Mouse (Mus musculus) kidney, postnatal 14 days (tissue): Measurements from ENCODE around the gene 1110008L16Rik.
A peak's percentile ranks its signal among the peaks of the same experiment; 100 is the strongest.
"Not testable (repeated sequence)": the region's sequence is repeated elsewhere in the genome, so short reads cannot be mapped to it uniquely, and the experiment has no call there.

Experiments used
- DNase-seq: peaks from one replicate; pipeline ENCODE4 v3.0.0; 2022; ENCODE audit warnings: mixed read lengths

The 1110008L16Rik gene

GRCm38 (mm10) chr12:55343045-55343444 is 43.7 kb downstream of the 1110008L16Rik start:
- not testable (repeated sequence) for DNase-seq

- no peak for DNase-seq
Observed at GRCm38 (mm10) chr12:55343998-55344397, 44.6 kb downstream of the 1110008L16Rik start.

- peak; percentile 22 for DNase-seq
Observed at GRCm38 (mm10) chr12:55344583-55344982, 45.2 kb downstream of the 1110008L16Rik start.

- no peak for DNase-seq
Observed at GRCm38 (mm10) chr12:55353423-55353822, 54.0 kb downstream of the 1110008L16Rik start.

- peak; percentile 59 for DNase-seq
Observed at GRCm38 (mm10) chr12:55354904-55355303, 55.5 kb downstream of the 1110008L16Rik start.

- DNase-seq, result no peak
Observed at GRCm38 (mm10) chr12:55357303-55357702, 57.9 kb downstream of the 1110008L16Rik start.

GRCm38 (mm10) chr12:55360929-55361328 is 61.6 kb downstream of the 1110008L16Rik start:
- DNase-seq, result no peak

- no peak for DNase-seq
Observed at GRCm38 (mm10) chr12:55365083-55365482, 65.7 kb downstream of the 1110008L16Rik start.

GRCm38 (mm10) chr12:55372424-55373055 is 73.2 kb downstream of the 1110008L16Rik start:
- DNase-seq, result no peak

GRCm38 (mm10) chr12:55376956-55377609 is 77.7 kb downstream of the 1110008L16Rik start:
- DNase-seq, result no peak

GRCm38 (mm10) chr12:55377610-55377980 is 78.2 kb downstream of the 1110008L16Rik start:
- DNase-seq, result no peak

- DNase-seq, result no peak
Observed at GRCm38 (mm10) chr12:55384023-55384749, 84.8 kb downstream of the 1110008L16Rik start, which contains the start of gene Psma6. Psma6 (plus strand) TSS chr12:55384222.

GRCm38 (mm10) chr12:55384826-55385225 is 85.4 kb downstream of the 1110008L16Rik start:
- no peak for DNase-seq

GRCm38 (mm10) chr12:55385931-55386330 is 86.6 kb downstream of the 1110008L16Rik start:
- peak; percentile 54 for DNase-seq

- no peak for DNase-seq
Observed at GRCm38 (mm10) chr12:55386456-55386855, 87.1 kb downstream of the 1110008L16Rik start.

GRCm38 (mm10) chr12:55387083-55387787 is 87.9 kb downstream of the 1110008L16Rik start:
- DNase-seq, result no peak

- DNase-seq, result no peak
Observed at GRCm38 (mm10) chr12:55387788-55388465, 88.5 kb downstream of the 1110008L16Rik start.

GRCm38 (mm10) chr12:55388478-55388877 is 89.1 kb downstream of the 1110008L16Rik start:
- peak; percentile 63 for DNase-seq

GRCm38 (mm10) chr12:55389132-55390081 is 90.0 kb downstream of the 1110008L16Rik start:
- peak; percentile 44 for DNase-seq

GRCm38 (mm10) chr12:55392120-55392519 is 92.7 kb downstream of the 1110008L16Rik start:
- no peak for DNase-seq
